Mouse (Mus musculus) lung, adult 18-20 months (tissue): ENCODE measurements around the gene Bud23.
A peak's percentile ranks its signal among the peaks of the same experiment; 100 is the strongest.

Experiments used
- DNase-seq, 2 experiments: peaks; one replicate each; pipeline ENCODE4 v3.0.0; 2022; ENCODE audit warnings: mixed read lengths in 2 of 2

Gene Bud23

DNA sequence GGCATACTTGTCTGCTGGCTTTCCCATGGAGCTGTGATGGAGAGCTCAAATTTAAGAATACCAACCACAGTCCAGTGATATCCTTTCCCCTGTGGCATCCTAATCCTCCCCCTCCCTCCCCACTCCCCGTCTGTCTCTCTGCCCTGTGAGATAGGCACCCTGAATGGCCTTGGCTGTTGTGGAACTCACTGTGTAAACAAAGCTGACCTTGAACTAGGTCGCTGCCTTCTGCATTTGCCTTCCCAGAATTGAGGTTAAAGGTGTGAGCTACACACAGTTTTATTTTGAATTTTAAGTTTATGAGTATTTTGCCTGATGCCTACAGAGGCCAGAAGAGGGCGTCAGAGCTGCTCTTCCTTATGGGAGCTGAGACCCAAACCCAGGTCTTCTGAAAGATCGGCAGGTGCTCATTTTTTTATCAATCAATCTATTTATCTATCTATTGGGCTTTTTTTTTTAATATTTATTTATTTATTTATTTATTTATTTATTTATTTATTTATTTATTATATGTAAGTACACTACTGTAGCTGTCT lies 48.5 kb downstream of the Bud23 start:
- DNase-seq: no peak

GRCm38 (mm10) chr5:135015497-135015896 lies 49.3 kb downstream of the Bud23 start:
- DNase-seq: peak; percentile 83 to 85

GRCm38 (mm10) chr5:135012671-135013441 lies 51.9 kb downstream of the Bud23 start:
- peak; percentile 79 to 86 for DNase-seq

DNA sequence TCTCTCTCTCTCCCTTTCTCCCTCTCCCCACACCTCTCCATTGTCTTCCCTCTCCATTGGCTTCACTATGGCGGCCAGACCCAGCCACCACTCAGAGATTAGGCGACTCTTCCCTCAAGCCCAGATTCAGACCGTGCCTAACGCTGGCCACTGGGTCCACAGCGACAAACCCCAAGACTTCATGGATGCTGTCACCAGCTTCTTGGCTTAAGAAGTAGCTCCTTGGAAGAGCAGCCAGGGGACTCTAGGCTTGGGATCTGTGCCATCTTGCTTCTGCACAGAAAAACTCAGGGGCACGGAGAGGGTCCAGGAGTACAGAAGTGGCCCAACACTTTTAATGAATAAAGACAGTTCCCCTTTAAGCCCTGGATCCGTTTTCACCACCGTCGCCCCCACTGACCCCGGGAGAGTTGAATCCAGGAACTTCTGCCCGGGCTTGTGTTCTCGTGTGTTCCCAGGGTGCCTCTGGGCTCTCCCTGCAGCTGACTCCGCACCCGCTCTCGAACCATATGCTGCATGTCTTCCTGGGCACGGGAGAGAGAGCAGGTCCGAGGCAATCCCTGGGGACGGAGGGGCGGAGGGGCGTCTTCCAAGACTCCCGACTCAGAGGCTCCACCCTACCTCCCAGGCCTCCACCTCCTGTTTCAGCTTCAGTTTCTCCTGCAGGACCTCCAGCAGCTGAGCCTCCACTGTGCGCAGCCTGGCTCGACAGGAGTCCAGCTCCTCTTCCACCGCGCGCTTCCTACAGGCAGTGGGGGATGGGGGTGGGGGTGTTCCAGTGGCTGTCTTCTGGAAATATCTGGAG lies 52.7 kb downstream of the Bud23 start:
- DNase-seq: no peak

GRCm38 (mm10) chr5:135010841-135011743 lies 53.7 kb downstream of the Bud23 start:
- DNase-seq: no peak

GRCm38 (mm10) chr5:135010320-135010709 lies 54.4 kb downstream of the Bud23 start:
- DNase-seq: no peak

- DNase-seq: peak; percentile 90 to 92
Measured at GRCm38 (mm10) chr5:135009590-135010319, 55.0 kb downstream of the Bud23 start.

- peak; percentile 100 for DNase-seq
Measured at GRCm38 (mm10) chr5:135008671-135009589, 55.8 kb downstream of the Bud23 start, which contains the start of gene Abhd11. Abhd11 (plus strand) TSS chr5:135009152.

DNA sequence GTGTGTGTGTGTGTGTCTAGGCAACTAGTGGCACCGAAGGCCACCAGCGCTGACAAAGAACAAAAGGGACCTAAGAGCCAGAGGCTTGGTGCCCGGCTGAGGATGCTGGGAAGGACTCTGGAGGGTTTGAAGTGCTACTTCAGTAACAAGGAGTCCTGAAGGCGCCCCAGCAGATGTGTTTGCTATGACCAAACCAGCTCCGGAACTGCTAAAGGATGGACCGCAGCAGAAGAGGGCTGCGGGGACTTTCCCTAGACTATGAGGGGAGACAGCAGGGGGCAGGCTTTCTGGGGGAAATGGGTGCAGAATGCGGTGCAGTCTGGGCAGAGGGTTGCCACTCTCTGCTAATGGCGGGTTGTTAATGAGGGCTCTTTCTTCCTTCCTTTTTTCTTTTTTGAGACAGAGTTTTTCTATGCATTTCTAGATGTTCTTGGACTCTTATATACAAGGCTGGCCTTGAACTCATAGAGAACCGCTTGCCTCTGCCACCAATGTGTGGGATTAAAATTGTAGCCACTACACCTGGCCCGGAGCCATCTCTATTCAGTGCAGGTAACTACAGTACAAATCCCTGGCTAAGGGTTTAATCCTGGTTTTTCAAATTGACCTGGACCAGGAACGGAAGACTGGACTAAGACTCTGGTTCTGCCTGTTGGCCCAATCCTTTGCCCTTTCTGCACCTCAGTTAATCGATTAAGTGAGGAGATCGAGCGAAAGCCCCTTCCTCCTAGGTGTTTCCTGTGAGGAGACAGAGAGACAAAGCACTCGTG lies 56.8 kb downstream of the Bud23 start:
- DNase-seq: peak; percentile 85 to 88
